Mouse (Mus musculus) C3H10T1/2 (cell line): ENCODE data around the gene Ndufs8. TPM values are rescaled to one million over a fixed set of nuclear protein-coding genes. Genes with fewer than 3 reads are reported as not detected.

Experiments used
- polyA plus RNA-seq, 2 experiments: library from polyadenylated mRNA; unstranded; fragments of >200 nt; fragmentation: generic; extraction: Trizol; gene quantifications; one replicate each; pipeline ENCODE4 v1.2.1; 2012; ENCODE audit warnings: missing spikeins in 2 of 2

Gene Ndufs8
- 100 to 1,000 TPM; 269 to 451 TPM for polyA plus RNA-seq

DNA sequence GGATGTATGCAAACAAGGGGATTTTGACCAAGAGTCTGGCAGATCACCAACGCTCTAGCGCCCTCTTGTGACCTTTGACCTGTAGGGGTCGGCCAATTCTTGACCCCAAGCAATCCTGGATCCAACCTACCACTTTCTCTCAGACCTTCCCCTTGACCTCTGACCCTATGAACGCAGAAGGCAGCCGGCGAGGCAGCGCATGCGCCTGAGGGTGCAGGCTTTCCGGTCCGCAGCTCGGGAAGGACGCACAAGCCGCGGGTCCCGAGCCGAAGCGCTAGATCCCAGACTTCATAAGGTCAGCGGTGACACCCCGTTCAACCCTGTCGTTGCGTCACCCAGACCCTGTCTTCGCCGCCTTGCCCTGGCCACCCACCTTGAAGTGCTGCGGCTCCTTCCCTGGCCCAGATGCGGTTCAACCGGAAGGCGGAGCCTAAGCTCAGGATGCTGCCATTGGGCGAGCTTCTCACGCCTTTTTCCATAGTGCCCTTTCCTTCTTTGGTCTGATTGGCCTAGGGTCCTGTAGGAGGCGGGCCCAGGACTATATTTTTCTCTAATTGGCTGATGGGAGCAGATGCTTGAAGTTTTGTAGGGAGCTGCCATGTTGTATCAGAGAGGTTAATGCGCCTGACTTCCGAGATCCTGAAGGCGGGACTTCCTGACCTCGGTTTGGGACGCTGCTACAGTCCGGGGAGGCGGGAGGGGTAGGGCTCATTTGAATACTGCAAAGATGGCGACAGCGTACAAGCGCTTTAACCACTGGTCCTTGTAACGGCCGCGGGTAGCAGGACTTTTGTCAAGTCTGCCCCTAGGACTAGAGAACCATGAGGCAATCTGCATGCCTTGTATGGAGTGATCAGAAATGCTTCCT, at the start of gene Ndufs8:
Gene Ndufs8 (minus strand): TSS at position 438 of the 868 bp plus-strand sequence.

DNA sequence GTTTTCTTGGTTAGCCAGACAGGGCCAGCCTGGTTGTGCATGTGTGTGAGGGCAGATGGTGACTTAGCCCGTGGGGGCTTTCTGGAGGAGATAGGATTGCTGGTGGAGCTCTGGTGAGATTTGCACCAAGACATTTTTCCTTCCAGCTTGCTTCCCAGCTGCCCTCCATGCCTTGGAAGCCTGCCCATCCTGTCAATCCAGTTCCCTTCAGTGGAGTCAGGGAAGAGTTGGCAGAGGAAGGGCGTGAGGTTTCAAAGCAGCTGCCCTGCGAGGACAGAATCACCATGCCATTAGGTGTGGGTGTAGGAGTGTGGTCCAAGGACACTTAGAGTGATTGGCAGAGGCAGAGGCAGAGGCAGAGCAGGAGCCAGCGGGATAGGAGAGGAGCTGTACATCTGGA, 45.9 kb upstream of the Ndufs8 start, which contains the start of gene Aldh3b3:
Gene Aldh3b3 (plus strand): TSS at position 176 of the 400 bp plus-strand sequence.

DNA sequence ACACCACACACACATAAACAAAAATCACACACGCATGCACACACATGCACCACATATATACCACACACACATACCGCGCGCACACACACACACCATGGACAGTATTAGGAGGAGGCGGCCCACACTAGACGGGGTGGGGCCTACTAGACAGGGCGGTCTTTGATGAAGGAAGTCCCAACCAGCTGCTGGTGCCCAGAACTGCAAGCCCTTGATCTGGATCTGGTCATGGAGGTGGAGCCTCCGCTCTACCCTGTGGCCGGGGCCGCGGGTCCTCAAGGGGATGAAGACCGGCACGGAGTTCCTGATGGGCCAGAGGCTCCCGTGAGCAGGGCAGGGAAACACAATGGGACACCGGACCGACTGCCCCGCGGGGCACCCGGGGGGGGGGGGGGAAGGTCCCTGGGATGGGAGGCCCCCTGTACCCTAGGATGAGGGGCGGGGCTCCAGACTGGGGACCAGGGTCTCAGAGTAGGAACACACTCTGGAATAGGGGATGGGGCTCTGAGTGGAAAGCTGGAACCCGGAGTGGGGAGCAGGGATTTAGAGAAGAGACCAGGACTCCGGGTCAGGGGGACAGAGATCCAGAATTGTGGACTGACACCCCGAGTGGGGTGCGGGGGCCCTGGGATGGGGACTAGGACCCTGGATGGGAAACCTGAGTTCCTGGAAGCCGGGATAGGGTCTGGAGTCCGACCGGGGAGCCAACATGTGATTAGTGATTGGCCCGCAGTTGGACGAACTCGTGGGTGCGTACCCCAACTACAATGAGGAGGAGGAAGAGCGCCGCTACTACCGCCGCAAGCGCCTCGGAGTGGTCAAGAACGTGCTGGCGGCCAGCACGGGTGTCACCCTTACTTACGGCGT, 22.7 kb upstream of the Ndufs8 start, which contains the start of gene Unc93b1:
Gene Unc93b1 (plus strand): TSS at position 155 of the 864 bp plus-strand sequence.

DNA sequence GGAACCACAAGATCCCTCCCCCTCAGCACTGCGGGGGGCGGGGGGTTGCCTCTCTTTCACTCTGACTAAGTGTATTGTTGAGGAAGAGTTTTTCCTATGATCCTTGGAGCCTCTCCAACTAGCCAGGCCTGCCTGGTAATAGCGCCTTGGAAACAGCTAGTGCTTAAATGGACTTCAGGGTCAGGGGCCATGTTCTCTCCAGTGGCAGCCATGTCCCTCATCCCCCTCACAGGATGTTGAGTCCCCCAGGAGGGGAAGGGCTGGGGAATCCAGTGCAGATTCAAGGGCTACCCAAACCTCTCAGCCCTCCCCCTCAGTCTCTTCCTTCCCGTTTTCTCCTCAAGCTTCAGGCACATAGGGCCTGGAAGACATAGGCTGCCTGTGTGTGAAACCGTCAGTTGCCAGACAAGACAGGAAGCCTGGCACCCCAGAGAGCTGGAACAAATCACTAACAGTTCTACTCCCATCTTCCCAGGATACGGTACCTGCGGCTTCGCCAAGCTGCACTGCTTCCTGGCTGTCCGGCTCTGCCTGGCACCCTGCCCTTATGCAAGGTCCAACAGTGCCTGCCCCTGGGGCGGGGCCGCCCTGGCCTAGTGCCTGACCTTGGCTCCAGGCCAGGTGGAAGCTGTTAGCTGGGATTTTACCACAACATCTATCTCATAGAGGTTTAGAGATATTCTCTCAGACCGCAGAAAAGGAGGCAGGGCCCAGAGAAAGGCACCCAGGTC, 16.8 kb upstream of the Ndufs8 start, which contains the start of gene Aldh3b1:
Gene Aldh3b1 (minus strand): TSS at position 598 of the 731 bp plus-strand sequence.

DNA sequence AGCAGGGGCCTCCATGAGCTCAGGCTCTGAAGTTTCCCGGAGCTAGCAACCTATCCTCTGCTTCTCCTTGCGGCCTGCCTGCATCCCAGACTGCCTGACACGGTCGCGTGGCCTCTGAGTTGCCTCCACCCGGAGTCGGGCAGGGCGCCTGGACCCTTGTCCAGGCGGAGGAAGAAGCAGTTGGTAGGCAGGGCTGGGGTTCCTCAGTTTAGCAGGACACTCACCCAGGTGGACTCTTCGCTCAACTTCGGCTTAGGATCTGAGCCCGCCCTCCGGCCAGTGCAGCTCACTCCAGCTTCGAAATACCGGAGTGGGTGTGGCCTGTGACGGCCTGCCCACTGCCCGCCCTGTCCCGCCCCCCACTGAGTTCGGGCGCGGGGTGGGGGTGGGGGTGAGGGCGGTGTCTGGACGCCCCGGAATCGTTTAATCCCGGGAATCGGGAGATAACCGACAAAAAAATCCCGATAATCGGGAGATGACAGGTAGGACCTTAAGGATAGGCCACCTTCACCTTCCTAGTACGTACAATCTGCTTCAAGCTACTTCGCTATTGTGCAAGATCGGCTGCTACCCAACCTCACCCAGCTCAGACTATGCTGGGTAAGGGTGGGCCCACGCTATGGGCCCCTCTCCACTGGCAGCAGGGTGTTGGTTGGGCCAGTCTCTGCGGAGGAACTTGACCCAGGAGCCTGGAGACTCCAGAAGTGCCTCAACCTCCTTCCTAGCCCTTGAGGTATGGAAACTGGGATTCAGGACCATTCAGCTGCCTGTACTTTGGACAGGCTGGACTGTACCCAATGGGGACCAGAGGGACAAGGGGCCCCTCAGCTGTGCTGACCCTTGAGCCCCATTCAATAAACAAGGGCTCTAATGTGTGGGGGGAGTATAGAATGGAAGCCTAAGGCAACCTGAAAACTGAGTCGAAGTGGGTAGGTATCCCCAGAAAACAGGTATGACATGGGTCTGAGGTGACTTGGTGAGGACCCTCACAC, 5.5 kb downstream of the Ndufs8 start, which contains the start of gene Tcirg1:
Gene Tcirg1 (minus strand): TSS at position 339 of the 992 bp plus-strand sequence.

Other genes starting within 250 kb of the Ndufs8 start
- 10 to 100 TPM in 1 of 2 experiments, 1 to 10 TPM in 1; 6.6 to 48.0 TPM for gene Lrp5, start 226.2 kb downstream of the Ndufs8 start, polyA plus RNA-seq
- gene 1810055G02Rik, start 204.5 kb downstream of the Ndufs8 start, polyA plus RNA-seq = 10 to 100 TPM; 27.5 to 68.4 TPM
- gene Kmt5b, start 145.4 kb downstream of the Ndufs8 start, polyA plus RNA-seq = 1 to 10 TPM in 1 of 2 experiments, under 1 TPM in 1; 0.35 to 8.2 TPM
- gene Chka, start 61.0 kb downstream of the Ndufs8 start, polyA plus RNA-seq = 10 to 100 TPM in 1 of 2 experiments, 1 to 10 TPM in 1; 3.8 to 19.2 TPM
- gene Tcirg1, start 5.6 kb downstream of the Ndufs8 start, polyA plus RNA-seq = 10 to 100 TPM; 46.1 to 53.3 TPM
- 1 to 10 TPM; 2.7 to 8.3 TPM for gene Aldh3b1, start 17.0 kb upstream of the Ndufs8 start, polyA plus RNA-seq
- gene Unc93b1, start 22.4 kb upstream of the Ndufs8 start, polyA plus RNA-seq = under 1 TPM; 0.01 to 0.08 TPM
- gene Aldh3b3, start 45.9 kb upstream of the Ndufs8 start, polyA plus RNA-seq = under 1 TPM in 1 of 2 experiments, not detected in 1; 0.01 TPM
- gene Aldh3b2, start 59.6 kb upstream of the Ndufs8 start, polyA plus RNA-seq = not detected
- gene Acy3, start 73.8 kb upstream of the Ndufs8 start, polyA plus RNA-seq = 10 to 100 TPM in 1 of 2 experiments, 1 to 10 TPM in 1; 7.4 to 28.3 TPM
- under 1 TPM in 1 of 2 experiments, not detected in 1; 0.05 TPM for gene Tbx10, start 80.0 kb upstream of the Ndufs8 start, polyA plus RNA-seq
- 10 to 100 TPM; 41.3 to 59.9 TPM for gene Nudt8, start 87.8 kb upstream of the Ndufs8 start, polyA plus RNA-seq
- 1 to 10 TPM in 1 of 2 experiments, under 1 TPM in 1; 0.19 to 1.4 TPM for gene Gm49405, start 87.9 kb upstream of the Ndufs8 start, polyA plus RNA-seq
- 1 to 10 TPM in 1 of 2 experiments, under 1 TPM in 1; 0.41 to 4.0 TPM for gene Doc2g, start 90.5 kb upstream of the Ndufs8 start, polyA plus RNA-seq
- gene Ndufv1, start 100.0 kb upstream of the Ndufs8 start, polyA plus RNA-seq = 100 to 1,000 TPM; 253 to 401 TPM
- gene Gstp1, start 125.2 kb upstream of the Ndufs8 start, polyA plus RNA-seq = 1,000 to 10,000 TPM in 1 of 2 experiments, 100 to 1,000 TPM in 1; 849 to 1,247 TPM
- 10 to 100 TPM in 1 of 2 experiments, 1 to 10 TPM in 1; 1.8 to 13.9 TPM for gene Gstp2, start 133.2 kb upstream of the Ndufs8 start, polyA plus RNA-seq
- gene Gstp3, start 146.8 kb upstream of the Ndufs8 start, polyA plus RNA-seq = under 1 TPM; 0.15 to 0.18 TPM
- not detected for gene Cabp2, start 168.8 kb upstream of the Ndufs8 start, polyA plus RNA-seq
- 100 to 1,000 TPM in 1 of 2 experiments, 10 to 100 TPM in 1; 86.0 to 148 TPM for gene Cdk2ap2, start 184.4 kb upstream of the Ndufs8 start, polyA plus RNA-seq
- 10 to 100 TPM; 48.2 to 61.6 TPM for gene Pitpnm1, start 187.2 kb upstream of the Ndufs8 start, polyA plus RNA-seq
- 100 to 1,000 TPM; 201 to 241 TPM for gene Aip, start 213.1 kb upstream of the Ndufs8 start, polyA plus RNA-seq
- gene Gpr152, start 227.0 kb upstream of the Ndufs8 start, polyA plus RNA-seq = under 1 TPM in 1 of 2 experiments, not detected in 1; 0.09 TPM
- under 1 TPM; 0.14 to 0.38 TPM for gene Cabp4, start 231.3 kb upstream of the Ndufs8 start, polyA plus RNA-seq
- gene Coro1b, start 235.8 kb upstream of the Ndufs8 start, polyA plus RNA-seq = 100 to 1,000 TPM; 256 to 440 TPM
- gene Ptprcap, start 240.8 kb upstream of the Ndufs8 start, polyA plus RNA-seq = 1 to 10 TPM; 6.5 to 9.5 TPM